Mouse (Mus musculus) stomach, embryonic 15.5 days (tissue): ENCODE results near the gene Nod1. TPM values are rescaled to one million over a fixed set of nuclear protein-coding genes. Genes with fewer than 3 reads are reported as not detected.

Source experiments
- ATAC-seq: fragments of 200-750 bp; cut with Nextera tagmentation; 2 replicates; pipeline ENCODE4 v1.8.0; 2017; ENCODE audit warnings: low read depth, moderate number of reproducible peaks, moderate TSS enrichment; ENCODE audit not compliant: insufficient read depth, low FRiP score
- H3K27ac ChIP-seq: fragments of 300-500 bp; sonication (generic); 2 replicates; pipeline ENCODE4 v1.5.1; 2015; ENCODE audit warnings: mild to moderate bottlenecking, inconsistent platforms
- H3K27me3 ChIP-seq: fragments of 300-500 bp; sonication (generic); replicated peaks from 2 replicates; pipeline ENCODE4 v1.6.1; 2015; ENCODE audit warnings: inconsistent platforms
- H3K36me3 ChIP-seq: fragments of 300-500 bp; sonication (generic); 2 replicates; pipeline ENCODE4 v1.6.1; 2015; ENCODE audit warnings: inconsistent platforms
- H3K4me1 ChIP-seq: fragments of 300-500 bp; sonication (generic); 2 replicates; pipeline ENCODE4 v1.6.1; 2015; ENCODE audit warnings: inconsistent platforms
- H3K4me2 ChIP-seq: fragments of 300-500 bp; sonication (generic); 2 replicates; pipeline ENCODE4 v1.6.1; 2015; ENCODE audit warnings: mild to moderate bottlenecking, inconsistent platforms
- H3K4me3 ChIP-seq: fragments of 300-500 bp; sonication (generic); replicated peaks from 2 replicates; pipeline ENCODE4 v1.5.1; 2015; ENCODE audit warnings: inconsistent platforms
- H3K9ac ChIP-seq: fragments of 300-500 bp; sonication (generic); 2 replicates; pipeline ENCODE4 v1.6.1; 2015; ENCODE audit warnings: inconsistent platforms
- H3K9me3 ChIP-seq: fragments of 300-500 bp; sonication (generic); 2 replicates; pipeline ENCODE4 v1.6.1; 2016; ENCODE audit warnings: inconsistent platforms
- WGBS: fragments of 180-500 bp; shearing (Covaris S2); methylation state at CpG from one replicate; pipeline ENCODE4 v1.1.7; 2015; 5-methylcytosine and 5-hydroxymethylcytosine counted together
- polyA plus RNA-seq: library from polyadenylated mRNA; unstranded; fragments of >200 nt; fragmentation: Nextera tagmentation; extraction: Ambion mirVana; gene quantifications from 2 replicates; pipeline ENCODE4 v1.2.1, GENCODE M21; 2015

Nod1 gene
- polyA plus RNA-seq, 1 experiment from 2014 or later, result 7.5 TPM

DNA sequence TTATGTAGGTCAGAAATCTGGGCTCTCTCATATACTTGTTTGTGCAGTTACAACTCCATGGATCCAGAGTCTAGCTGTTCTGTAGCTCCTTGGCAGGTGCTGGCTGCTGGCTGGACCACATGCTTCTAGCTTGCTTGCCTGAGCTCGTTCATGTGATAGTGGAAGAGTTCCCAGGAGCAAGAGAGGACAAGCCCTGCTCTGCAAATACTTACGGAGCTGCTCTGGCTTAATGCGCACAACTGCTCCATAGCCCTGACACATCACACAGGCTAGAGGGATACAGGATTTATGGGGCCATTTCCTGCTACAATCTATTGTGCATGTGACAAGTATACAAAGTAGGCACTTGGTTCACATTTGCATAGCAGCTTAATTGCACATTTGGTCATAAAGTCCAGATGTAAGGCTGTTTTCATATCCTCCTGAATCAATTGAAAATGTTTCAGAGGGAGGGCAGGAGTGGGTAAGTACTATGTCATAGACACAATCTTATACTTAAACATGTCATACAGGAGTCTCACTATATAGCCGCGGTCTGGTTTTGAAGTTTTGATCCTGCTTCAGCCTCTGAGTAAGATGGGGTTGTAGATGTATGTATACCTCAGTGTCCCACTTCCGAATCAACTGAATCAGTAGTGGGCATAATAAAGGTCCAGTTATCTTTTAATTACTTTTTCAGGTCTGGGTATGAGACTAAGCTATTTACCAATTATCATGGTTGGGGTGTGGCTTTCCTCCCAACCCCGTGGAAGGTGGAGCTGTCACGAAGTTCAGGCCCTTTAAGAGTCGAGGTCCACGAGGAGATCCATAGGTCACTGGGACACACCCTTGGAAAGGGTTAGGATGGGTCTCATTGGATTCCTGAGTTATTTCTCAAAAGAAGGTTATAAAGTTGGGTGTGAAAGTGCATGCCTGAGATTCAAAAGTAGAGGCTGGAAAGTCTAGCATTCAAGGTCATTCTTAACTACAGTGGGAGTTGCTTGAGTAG, 66.1 kb downstream of the Nod1 start:
- Histone ChIP-seq H3K4me1 (no peaks in the 10 kb centered on the region), H3K27ac (no peak overlapping the region), H3K9me3 (no peaks in the 10 kb centered on the region), H3K36me3 (no peaks in the 10 kb centered on the region), H3K4me3 (no peak overlapping the region), H3K4me2 (no peak overlapping the region), H3K27me3 (no peaks in the 10 kb centered on the region), H3K9ac (no peak overlapping the region)
- WGBS, result 82% methylated on average over 10 of the region's 10 CpGs
- no peak for ATAC-seq

DNA sequence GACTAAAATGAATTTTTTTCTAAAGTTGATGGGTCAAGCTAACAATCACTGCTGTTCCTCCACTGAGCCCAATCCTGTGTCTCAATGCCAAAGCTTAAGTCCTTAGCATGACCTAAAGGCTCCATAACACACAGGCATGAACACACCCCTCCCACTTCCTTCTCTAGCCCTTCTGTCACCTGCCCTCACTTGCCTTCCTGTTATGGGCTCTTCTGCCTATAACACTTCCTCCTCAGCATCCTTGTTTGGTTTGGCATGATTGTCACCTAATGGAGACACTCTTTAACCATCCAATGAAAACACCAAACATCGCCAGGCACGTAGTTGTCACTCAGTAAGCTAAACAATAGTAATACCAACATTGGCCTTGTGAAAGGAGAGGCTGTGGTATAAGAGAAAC, 69.9 kb downstream of the Nod1 start:
- H3K36me3 ChIP-seq, result no peaks in the 10 kb centered on the region
- H3K9ac ChIP-seq, result no peak overlapping the region
- H3K27me3 ChIP-seq, result no peaks in the 10 kb centered on the region
- no peak overlapping the region for H3K4me3 ChIP-seq
- no peak for ATAC-seq
- H3K9me3 ChIP-seq, result no peaks in the 10 kb centered on the region
- H3K4me1 ChIP-seq, result no peaks in the 10 kb centered on the region
- WGBS, result 84% methylated on average over 2 of the region's 2 CpGs
- no peak overlapping the region for H3K4me2 ChIP-seq
- no peak overlapping the region for H3K27ac ChIP-seq

DNA sequence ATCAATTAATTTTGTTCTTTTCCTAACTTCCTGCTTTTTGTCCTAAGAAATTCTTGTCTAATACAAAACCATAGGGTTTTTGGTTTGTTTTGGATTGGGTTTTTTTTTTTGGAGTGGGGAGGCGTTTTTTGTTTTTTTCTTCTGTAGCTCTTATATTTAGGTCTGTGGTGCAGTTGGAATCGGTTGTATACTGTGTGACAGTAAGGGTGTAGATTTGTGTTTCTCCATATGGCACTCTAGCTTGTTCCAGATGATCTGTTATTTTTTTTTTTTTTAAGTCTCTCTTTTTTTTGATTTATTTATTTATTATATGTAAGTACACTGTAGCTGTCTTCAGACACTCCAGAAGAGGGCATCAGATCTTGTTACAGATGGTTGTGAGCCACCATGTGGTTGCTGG, 72.2 kb downstream of the Nod1 start:
- Histone ChIP-seq H3K4me3 (no peak overlapping the region), H3K27ac (no peak overlapping the region), H3K9ac (no peak overlapping the region), H3K36me3 (no peaks in the 10 kb centered on the region), H3K9me3 (no peaks in the 10 kb centered on the region), H3K4me1 (no peaks in the 10 kb centered on the region), H3K4me2 (no peak overlapping the region), H3K27me3 (no peaks in the 10 kb centered on the region)
- 83% methylated on average over 2 of the region's 2 CpGs for WGBS
- no peak for ATAC-seq

DNA sequence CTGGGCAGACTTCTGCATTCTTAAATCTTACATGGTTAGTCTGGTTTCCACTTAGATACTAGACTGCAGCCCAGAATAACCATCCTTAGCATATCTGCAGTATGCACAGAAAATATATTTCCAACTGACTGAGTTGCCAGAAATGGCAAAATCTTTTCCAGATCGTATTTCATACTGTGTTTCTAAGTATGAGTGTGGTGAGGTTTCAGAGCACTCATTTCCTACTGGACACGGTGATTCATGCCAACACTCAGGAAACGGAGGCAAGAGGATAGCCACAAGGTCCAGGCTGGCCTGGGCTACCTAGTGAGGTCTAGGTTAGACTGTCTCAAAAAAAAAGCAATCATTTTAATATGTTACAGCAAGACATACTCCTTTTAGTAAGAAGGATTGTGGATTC, 81.0 kb downstream of the Nod1 start:
- H3K36me3 ChIP-seq, result no peaks in the 10 kb centered on the region
- H3K4me2 ChIP-seq, result no peak overlapping the region
- no peaks in the 10 kb centered on the region for H3K4me1 ChIP-seq
- no peaks in the 10 kb centered on the region for H3K9me3 ChIP-seq
- no peak overlapping the region for H3K4me3 ChIP-seq
- H3K27ac ChIP-seq, result no peak overlapping the region
- 66% methylated on average over 3 of the region's 3 CpGs for WGBS
- no peaks in the 10 kb centered on the region for H3K27me3 ChIP-seq
- H3K9ac ChIP-seq, result no peak overlapping the region
- ATAC-seq, result no peak

DNA sequence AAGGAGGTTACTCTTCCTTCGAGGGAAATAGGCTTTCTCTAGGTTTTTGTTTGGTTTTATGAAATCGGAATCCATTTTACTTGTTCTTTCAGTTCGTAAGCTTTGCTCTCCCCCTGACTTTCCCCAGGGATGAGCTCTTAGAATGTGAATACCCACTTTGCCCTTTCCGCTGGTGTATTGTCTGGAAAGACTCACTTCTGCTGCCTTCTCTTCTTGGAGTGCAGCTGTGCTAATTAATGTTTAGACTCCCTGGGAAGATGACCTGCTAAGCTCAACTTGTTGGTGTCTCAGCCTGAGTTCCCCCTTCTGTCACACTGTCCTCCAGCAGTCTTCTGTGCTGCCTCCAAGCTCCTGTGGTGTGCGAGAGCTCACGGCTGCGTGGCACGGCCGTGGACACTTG, 82.2 kb downstream of the Nod1 start:
- WGBS, result 74% methylated on average over 9 of the region's 9 CpGs

DNA sequence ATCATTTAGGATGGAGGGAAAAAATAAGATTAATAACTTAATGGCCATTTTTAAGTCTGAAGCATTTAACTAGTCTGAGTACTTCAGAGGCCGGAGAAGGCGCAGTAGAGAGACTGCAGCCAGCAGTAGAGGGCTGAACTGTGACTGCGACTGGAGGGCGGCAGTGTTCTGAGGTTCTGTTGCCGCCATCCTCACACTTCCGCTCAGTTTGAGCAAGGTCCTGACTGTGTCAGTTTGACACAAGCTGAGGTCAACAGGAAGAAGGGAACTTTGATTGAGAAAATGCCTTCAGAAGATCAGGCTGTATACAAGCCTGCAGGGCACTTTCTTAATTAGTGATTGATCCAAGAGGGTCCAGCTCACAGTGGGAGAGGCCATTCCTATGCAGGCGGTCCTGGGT, 86.2 kb downstream of the Nod1 start:
- no peaks in the 10 kb centered on the region for H3K9me3 ChIP-seq
- H3K9ac ChIP-seq, result no peak overlapping the region
- no peak for ATAC-seq
- H3K4me1 ChIP-seq, result no peaks in the 10 kb centered on the region
- no peaks in the 10 kb centered on the region for H3K27me3 ChIP-seq
- no peak overlapping the region for H3K27ac ChIP-seq
- WGBS, result 75% methylated on average over 7 of the region's 7 CpGs
- H3K4me2 ChIP-seq, result no peak overlapping the region
- H3K36me3 ChIP-seq, result no peaks in the 10 kb centered on the region
- no peak overlapping the region for H3K4me3 ChIP-seq

More for the DNA sequence above, 82.2 kb downstream of the Nod1 start:
- H3K4me1 ChIP-seq, result no peaks in the 10 kb centered on the region
- no peak overlapping the region for H3K9ac ChIP-seq
- no peak overlapping the region for H3K4me2 ChIP-seq
- no peak overlapping the region for H3K4me3 ChIP-seq
- H3K27ac ChIP-seq, result no peak overlapping the region
- no peaks in the 10 kb centered on the region for H3K27me3 ChIP-seq
- no peaks in the 10 kb centered on the region for H3K9me3 ChIP-seq
- no peak for ATAC-seq
- H3K36me3 ChIP-seq, result no peaks in the 10 kb centered on the region

DNA sequence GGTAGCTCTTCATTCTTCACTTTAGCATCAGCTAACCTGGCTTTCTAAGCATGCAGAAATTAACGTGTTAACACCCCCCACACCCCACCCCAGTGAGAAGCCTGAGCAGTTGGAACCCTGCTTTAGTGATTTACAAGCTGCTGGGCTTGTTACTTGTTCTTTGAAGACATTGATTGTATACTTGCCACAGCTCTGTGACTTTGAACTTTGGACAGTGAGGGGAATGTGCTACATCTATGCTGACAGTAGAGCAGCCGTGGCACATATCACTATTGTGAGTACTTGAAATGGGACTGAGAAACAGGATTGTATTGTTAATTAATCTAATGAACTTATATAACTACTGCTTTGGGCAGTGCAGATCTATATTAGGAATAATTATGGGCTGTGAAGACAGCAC, 89.0 kb downstream of the Nod1 start:
- Histone ChIP-seq H3K27me3 (no peaks in the 10 kb centered on the region), H3K27ac (no peak overlapping the region), H3K4me1 (no peaks in the 10 kb centered on the region), H3K9ac (no peak overlapping the region), H3K9me3 (no peaks in the 10 kb centered on the region), H3K36me3 (no peaks in the 10 kb centered on the region), H3K4me3 (no peak overlapping the region), H3K4me2 (no peak overlapping the region)
- no peak for ATAC-seq
- WGBS, result 70% methylated on average over 2 of the region's 2 CpGs

DNA sequence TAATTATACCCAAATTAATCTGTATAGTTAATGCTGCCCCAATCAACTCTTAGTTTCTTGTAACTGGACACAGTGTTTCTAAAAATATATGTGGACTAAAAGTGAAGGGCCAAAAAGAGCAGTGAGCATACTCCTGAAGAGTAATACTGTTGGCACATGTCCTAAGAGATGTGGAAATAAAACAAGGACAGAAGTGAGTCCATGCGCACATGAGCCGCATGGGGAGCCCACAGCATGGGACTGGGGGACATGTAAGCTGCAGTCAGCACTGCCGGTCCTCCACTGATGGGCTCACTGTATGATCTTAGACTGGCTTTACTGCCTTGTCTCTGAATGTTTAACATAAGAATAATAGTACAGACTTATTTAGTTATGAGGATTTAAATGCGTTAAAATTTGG, 92.3 kb downstream of the Nod1 start:
- 86% methylated on average over 4 of the region's 4 CpGs for WGBS
- Histone ChIP-seq H3K27me3 (no peaks in the 10 kb centered on the region), H3K4me3 (no peak overlapping the region), H3K9me3 (no peaks in the 10 kb centered on the region), H3K27ac (no peak overlapping the region), H3K4me2 (no peak overlapping the region), H3K9ac (no peak overlapping the region), H3K4me1 (peaks cover 4% of the 10 kb centered on the region; the same call in 1 of the 2 replicates), H3K36me3 (no peaks in the 10 kb centered on the region)
- no peak for ATAC-seq

DNA sequence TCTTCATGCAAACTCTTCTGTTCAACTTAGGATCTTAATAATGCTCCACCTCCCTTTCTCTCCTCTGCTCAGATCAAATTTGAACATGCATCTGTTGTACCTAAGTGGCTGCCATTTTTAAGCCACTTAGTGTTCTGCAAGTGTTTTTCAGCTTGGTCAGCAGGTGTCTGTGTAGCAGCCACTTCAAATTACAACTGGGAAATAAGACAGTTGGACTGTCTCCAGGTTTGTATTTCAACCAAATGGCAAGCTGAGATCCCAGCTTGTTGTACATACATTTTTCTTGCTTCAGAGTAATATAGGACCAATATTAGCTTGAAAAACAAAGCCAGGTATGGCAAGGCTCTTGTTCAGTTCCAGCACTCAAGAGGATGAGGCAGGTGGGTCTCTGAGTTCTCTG, 93.9 kb downstream of the Nod1 start:
- no peak overlapping the region for H3K27ac ChIP-seq
- peaks cover 4% of the 10 kb centered on the region; the same call in 1 of the 2 replicates for H3K4me1 ChIP-seq
- no peaks in the 10 kb centered on the region for H3K27me3 ChIP-seq
- no peak overlapping the region for H3K4me2 ChIP-seq
- no peaks in the 10 kb centered on the region for H3K36me3 ChIP-seq
- H3K4me3 ChIP-seq, result no peak overlapping the region
- H3K9ac ChIP-seq, result no peak overlapping the region
- H3K9me3 ChIP-seq, result no peaks in the 10 kb centered on the region
- ATAC-seq, result no peak

DNA sequence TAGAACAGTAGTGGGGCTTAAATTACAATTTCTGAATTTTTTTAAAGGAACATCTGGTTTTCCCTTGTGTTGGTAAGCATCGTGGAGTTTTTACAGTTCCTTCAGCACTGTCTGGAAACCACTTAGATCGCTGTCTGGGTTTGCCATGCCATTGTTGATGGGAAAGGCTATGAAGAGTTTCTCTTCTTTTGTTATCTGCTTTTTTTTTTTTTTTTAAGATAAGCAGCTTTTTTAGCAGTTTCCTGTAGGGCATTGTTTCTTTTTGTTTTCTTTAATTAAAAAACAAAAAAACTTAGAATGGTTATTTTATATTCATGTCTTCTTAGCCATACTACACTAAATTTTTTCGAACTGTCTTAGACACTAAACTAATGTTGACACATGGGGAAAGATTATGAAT, 94.8 kb downstream of the Nod1 start:
- Histone ChIP-seq H3K4me1 (peaks cover 8% of the 10 kb centered on the region; the same call in 1 of the 2 replicates), H3K27ac (no peak overlapping the region), H3K27me3 (no peaks in the 10 kb centered on the region), H3K36me3 (no peaks in the 10 kb centered on the region), H3K4me2 (no peak overlapping the region), H3K4me3 (no peak overlapping the region), H3K9me3 (no peaks in the 10 kb centered on the region), H3K9ac (no peak overlapping the region)
- 82% methylated on average over 3 of the region's 3 CpGs for WGBS
- no peak for ATAC-seq

DNA sequence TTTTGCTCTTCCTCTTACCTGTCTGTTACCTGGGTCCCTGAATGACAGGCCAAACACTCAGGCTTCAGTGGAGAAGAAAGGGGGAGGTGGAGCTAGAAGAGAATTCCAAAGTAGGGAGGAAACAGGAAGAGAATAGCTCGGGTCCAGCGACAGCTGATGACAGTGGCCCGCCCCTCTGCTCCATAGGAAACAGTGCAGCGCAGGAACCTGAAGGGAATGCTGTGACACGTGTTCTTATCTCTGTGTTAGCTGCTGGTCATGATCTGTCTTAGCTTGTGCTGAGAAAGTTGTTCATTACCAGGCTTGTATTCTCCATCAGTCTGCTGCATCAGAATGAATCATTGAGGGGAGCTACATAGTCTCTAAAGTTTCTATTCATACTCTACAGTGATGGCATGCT, 95.6 kb downstream of the Nod1 start:
- Histone ChIP-seq H3K36me3 (no peaks in the 10 kb centered on the region), H3K27ac (no peak overlapping the region), H3K9ac (no peak overlapping the region), H3K27me3 (no peaks in the 10 kb centered on the region), H3K4me2 (no peak overlapping the region), H3K4me3 (no peak overlapping the region), H3K4me1 (peaks cover 8% of the 10 kb centered on the region; the same call in 1 of the 2 replicates), H3K9me3 (no peaks in the 10 kb centered on the region)
- 32% methylated on average over 5 of the region's 5 CpGs for WGBS
- no peak for ATAC-seq
